Mouse (Mus musculus): Measurements from ENCODE around the gene Atf7ip2.
A peak's percentile ranks its signal among the peaks of the same experiment; 100 is the strongest.
"Not testable (repeated sequence)": the region's sequence is repeated elsewhere in the genome, so short reads cannot be mapped to it uniquely, and the experiment has no call there.

Gene Atf7ip2

GRCm38 (mm10) chr16:10192679-10193506 is at the start of gene Atf7ip2:
Gene Atf7ip2, plus strand, starts transcription at chr16:10192712.
- peak; percentile 91 for DNase-seq

DNA sequence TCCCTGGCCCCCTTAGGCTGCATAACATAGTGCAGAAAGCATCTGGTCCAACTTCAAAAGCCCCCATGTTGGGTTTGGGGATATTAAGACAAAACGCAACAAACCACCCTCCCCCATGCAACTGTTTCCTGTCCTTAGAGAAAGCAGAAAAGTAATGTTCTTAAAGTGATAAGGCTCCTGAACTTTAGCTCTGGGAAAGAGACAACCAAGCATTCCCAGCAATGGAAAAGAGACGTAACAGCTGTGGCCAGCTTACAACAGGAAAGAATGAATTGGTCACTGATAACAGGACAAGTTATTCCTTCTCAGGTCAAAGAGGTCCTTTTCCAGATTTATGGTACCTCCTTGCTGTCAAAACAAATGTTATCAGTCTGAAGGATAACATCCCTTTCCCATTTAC is 49.3 kb upstream of the Atf7ip2 start:
- DNase-seq = no peak

GRCm38 (mm10) chr16:10147401-10147800 is 45.1 kb upstream of the Atf7ip2 start:
- no peak for DNase-seq

GRCm38 (mm10) chr16:10169123-10169905 is 23.2 kb upstream of the Atf7ip2 start:
- no peak for DNase-seq

DNA sequence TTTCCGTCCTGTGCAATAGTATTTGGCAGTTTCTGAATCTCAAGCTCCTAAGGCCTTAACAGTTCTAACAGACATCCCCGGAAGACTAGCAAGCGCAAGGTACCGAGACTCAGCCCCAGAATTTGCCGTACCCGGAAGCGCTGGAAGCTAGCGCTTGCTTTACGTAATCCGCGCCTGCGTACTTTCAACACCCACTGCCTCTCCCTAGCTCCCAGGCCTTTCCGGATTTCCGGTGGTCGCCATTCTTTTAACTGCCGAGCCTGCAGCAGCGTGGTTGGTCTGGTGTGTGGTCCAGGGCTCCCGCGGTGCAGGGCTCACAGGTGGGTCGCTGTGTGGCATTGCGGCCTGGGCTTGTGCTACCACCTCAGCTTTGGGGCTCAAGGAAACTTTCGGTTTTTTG is 22.5 kb upstream of the Atf7ip2 start, which contains the start of gene Rpl39l:
Gene Rpl39l, plus strand, starts transcription at position 222 of the 400 bp plus-strand sequence.
- no peak for DNase-seq

DNA sequence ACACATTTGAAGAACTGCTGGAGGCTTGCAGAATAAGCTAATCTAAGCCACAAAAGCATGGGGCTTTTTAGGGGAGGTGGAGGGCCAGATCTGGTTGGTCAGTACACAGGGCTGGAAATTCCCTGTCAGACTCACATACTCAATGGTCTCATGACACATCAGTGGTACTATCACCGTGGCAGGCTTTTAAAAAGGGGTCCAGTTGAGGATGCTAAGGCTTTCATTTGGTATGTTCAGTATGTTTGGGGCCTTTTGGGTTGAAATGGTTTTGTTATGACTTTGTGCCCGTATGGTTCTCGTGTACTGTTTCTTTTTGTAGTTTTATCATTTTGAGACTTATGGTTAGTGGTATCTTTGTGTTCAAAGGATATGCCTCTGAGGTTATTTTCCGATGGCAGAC is 21.2 kb upstream of the Atf7ip2 start:
- DNase-seq = no peak

GRCm38 (mm10) chr16:10172179-10172820 is 20.2 kb upstream of the Atf7ip2 start:
- DNase-seq = no peak

DNA sequence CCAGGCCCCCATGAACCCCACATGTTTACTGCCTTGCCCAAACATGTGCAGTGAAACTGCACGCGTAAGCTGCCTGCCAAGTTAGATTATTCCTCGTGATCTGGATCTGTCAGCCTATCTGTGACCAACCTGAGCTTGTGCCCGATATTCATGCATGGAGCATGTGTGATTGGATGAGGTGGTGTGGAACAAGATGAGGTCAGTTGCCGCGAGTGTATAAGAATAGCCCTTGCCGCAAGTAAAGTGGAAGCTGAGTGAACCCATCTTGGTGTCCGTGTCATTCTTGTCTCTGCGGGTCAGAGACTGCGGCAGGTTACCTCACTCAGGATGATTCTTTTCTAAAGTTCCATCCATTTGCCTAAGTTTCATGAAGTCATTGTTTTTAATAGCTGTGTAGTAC is 5.1 kb upstream of the Atf7ip2 start:
- DNase-seq = not testable (repeated sequence)

GRCm38 (mm10) chr16:10208777-10209176 is 16.3 kb downstream of the Atf7ip2 start:
- DNase-seq = no peak

- DNase-seq = not testable (repeated sequence)
These were observed 23.9 kb downstream of the Atf7ip2 start for GRCm38 (mm10) chr16:10216366-10216765.

DNA sequence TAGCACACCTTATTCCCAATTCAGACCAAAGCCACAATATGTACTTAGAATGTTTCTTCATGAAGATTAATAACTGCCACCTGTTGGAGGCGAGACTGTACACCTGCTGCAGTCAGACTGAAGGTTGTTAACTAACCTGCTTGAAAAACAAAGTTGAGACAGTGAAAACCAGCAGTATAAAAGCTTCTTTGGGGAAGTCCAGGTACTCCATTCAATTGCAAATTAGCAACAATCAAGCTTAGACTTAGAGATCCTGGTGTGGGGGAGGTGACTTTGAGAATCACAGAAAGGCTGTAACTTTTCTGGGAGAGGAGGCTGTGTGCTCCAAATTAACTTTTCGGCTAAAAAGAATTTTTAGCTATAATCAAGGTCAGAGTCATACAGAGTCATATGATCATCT is 24.5 kb downstream of the Atf7ip2 start:
- DNase-seq = not testable (repeated sequence)

- DNase-seq = no peak
These were observed 34.8 kb downstream of the Atf7ip2 start for GRCm38 (mm10) chr16:10227361-10227760.

- DNase-seq = no peak
These were observed 44.1 kb downstream of the Atf7ip2 start for GRCm38 (mm10) chr16:10236601-10237000.

DNA sequence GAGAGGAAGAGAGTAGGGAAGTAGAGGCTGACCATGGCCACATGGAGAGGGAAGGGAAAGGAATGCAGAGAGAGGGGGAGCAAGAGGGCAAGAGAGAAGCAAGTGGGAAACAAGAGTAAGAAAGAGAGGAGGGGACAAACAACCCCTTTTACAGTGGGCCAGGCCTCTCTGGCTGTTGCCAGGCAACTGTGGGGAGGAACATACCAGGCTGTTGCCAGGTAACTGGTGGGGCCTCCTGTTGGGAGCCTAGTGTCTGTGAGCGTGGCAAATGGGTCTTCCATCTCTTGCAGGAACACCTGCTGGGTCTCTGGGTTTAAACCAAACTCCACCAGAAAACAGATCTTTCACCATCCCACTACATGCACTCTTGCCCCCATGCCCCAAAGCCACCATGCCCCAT is 61.5 kb downstream of the Atf7ip2 start:
- DNase-seq = no peak

- DNase-seq = peak; percentile 71
These were observed 79.7 kb downstream of the Atf7ip2 start for GRCm38 (mm10) chr16:10272256-10272655.

- peak; percentile 49 for DNase-seq
These were observed 82.0 kb downstream of the Atf7ip2 start for GRCm38 (mm10) chr16:10274465-10274864.

DNA sequence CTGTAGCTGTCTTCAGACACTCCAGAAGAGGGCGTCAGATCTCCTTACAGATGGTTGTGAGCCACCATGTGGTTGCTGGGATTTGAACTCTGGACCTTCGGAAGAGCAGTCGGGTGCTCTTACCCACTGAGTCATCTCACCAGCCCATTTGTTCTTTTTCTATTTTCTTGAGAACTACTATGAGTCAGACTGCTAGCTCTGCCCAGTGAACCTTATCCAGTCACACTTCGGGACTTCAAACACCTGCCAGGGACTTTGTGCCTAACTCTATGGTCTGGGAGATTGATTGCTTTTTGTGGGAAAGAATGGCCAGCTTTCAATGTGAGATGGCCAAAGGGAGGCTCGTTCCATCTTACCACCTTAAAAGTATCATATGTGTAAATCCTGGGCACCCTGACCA is 84.3 kb downstream of the Atf7ip2 start:
- not testable (repeated sequence) for DNase-seq

GRCm38 (mm10) chr16:10280286-10280951 is 87.9 kb downstream of the Atf7ip2 start:
- peak; percentile 92 for DNase-seq

- no peak for DNase-seq
These were observed 89.4 kb downstream of the Atf7ip2 start for GRCm38 (mm10) chr16:10281890-10282289.

GRCm38 (mm10) chr16:10286513-10287268 is 94.2 kb downstream of the Atf7ip2 start:
- DNase-seq = no peak

GRCm38 (mm10) chr16:10288115-10288514 is 95.6 kb downstream of the Atf7ip2 start:
- no peak for DNase-seq

Measured in lung, postnatal 36 days (tissue).